Mouse (Mus musculus): ENCODE results near the gene Oaz1. TPM values are rescaled to one million over a fixed set of nuclear protein-coding genes. Genes with fewer than 3 reads are reported as not detected.
A peak's percentile ranks its signal among the peaks of the same experiment; 100 is the strongest.

Oaz1 gene
- polyA plus RNA-seq, 2 experiments, result 882 to 1,813 TPM

- peaks cover 29% of the 10 kb centered on the region for H3K27me3 ChIP-seq (ENCODE audit: control insufficient read depth, insufficient read depth, low read length)
- H3K4me1 ChIP-seq (ENCODE audit: control insufficient read depth, insufficient read depth, low read length), result peaks cover 34% of the 10 kb centered on the region
Measured at GRCm38 (mm10) chr10:80808099-80808984, 18.1 kb upstream of the Oaz1 start.

GRCm38 (mm10) chr10:80808985-80809632, 17.3 kb upstream of the Oaz1 start:
- no peak overlapping the region for H3K27ac ChIP-seq (replicated peaks; ENCODE audit: low read depth, low read length)
- peak overlapping the region; percentile 9 for H3K4me3 ChIP-seq (replicated peaks; ENCODE audit: low read length)
- no peaks in the 10 kb centered on the region for H3K9me3 ChIP-seq (ENCODE audit: control insufficient read depth, low read length)
- H3K4me2 ChIP-seq (replicated peaks; ENCODE audit: low read depth, low read length, severe bottlenecking), result peak overlapping the region; percentile 35
- peaks cover 12% of the 10 kb centered on the region for H3K36me3 ChIP-seq (ENCODE audit: control insufficient read depth, insufficient read depth, low read length)
- H3K27me3 ChIP-seq (ENCODE audit: control insufficient read depth, insufficient read depth, low read length), result peaks cover 29% of the 10 kb centered on the region
- no peak for TF ChIP-seq POLR2A (IDR thresholded peaks at IDR 0.05; ENCODE audit: borderline replicate concordance, extremely low read depth, insufficient read depth, insufficient read length)
- ATAC-seq (ENCODE audit: low FRiP score, low read depth) (no peak), DNase-seq (ENCODE audit: low spot score) (no peak)
- H3K9ac ChIP-seq (ENCODE audit: low read depth, low read length, severe bottlenecking), result no peak overlapping the region
- 8% methylated on average over 18 of the region's 18 CpGs for WGBS
- H3K4me1 ChIP-seq (ENCODE audit: control insufficient read depth, insufficient read depth, low read length), result peaks cover 34% of the 10 kb centered on the region

More at GRCm38 (mm10) chr10:80808099-80808984, 18.1 kb upstream of the Oaz1 start:
- H3K36me3 ChIP-seq (ENCODE audit: control insufficient read depth, insufficient read depth, low read length), result peaks cover 20% of the 10 kb centered on the region
- peak overlapping the region; percentile 35 for H3K4me2 ChIP-seq (replicated peaks; ENCODE audit: low read depth, low read length, severe bottlenecking)
- no peak overlapping the region for H3K9ac ChIP-seq (ENCODE audit: low read depth, low read length, severe bottlenecking)
- DNase-seq (ENCODE audit: low spot score), result no peak
- no peak overlapping the region for H3K27ac ChIP-seq (replicated peaks; ENCODE audit: low read depth, low read length)
- H3K9me3 ChIP-seq (ENCODE audit: control insufficient read depth, low read length), result no peaks in the 10 kb centered on the region
- ATAC-seq (ENCODE audit: low FRiP score, low read depth), result no peak
- H3K4me3 ChIP-seq (replicated peaks; ENCODE audit: low read length), result peak overlapping the region; percentile 9
- WGBS, result 21% methylated on average over 40 of the region's 40 CpGs
- no peak for TF ChIP-seq POLR2A (IDR thresholded peaks at IDR 0.05; ENCODE audit: borderline replicate concordance, extremely low read depth, insufficient read depth, insufficient read length)

- WGBS, result 3% methylated on average over 20 of the region's 20 CpGs
- ATAC-seq (ENCODE audit: low FRiP score, low read depth) (no peak), DNase-seq (ENCODE audit: low spot score) (no peak)
- H3K4me2 ChIP-seq (replicated peaks; ENCODE audit: low read depth, low read length, severe bottlenecking), result peak overlapping the region; percentile 16
- TF ChIP-seq POLR2A (IDR thresholded peaks at IDR 0.05; ENCODE audit: borderline replicate concordance, extremely low read depth, insufficient read depth, insufficient read length), result no peak
- peaks cover 29% of the 10 kb centered on the region for H3K27me3 ChIP-seq (ENCODE audit: control insufficient read depth, insufficient read depth, low read length)
- peaks cover 34% of the 10 kb centered on the region for H3K4me1 ChIP-seq (ENCODE audit: control insufficient read depth, insufficient read depth, low read length)
- peaks cover 2% of the 10 kb centered on the region for H3K36me3 ChIP-seq (ENCODE audit: control insufficient read depth, insufficient read depth, low read length)
- no peak overlapping the region; the same call in 1 of the 2 replicates for H3K4me3 ChIP-seq (replicated peaks; ENCODE audit: low read length)
- no peak overlapping the region for H3K27ac ChIP-seq (replicated peaks; ENCODE audit: low read depth, low read length)
- H3K9ac ChIP-seq (ENCODE audit: low read depth, low read length, severe bottlenecking), result no peak overlapping the region
- H3K9me3 ChIP-seq (ENCODE audit: control insufficient read depth, low read length), result no peaks in the 10 kb centered on the region
Measured at GRCm38 (mm10) chr10:80810084-80810483, 16.4 kb upstream of the Oaz1 start.

GRCm38 (mm10) chr10:80812391-80813041, 13.9 kb upstream of the Oaz1 start:
- peaks cover 29% of the 10 kb centered on the region for H3K27me3 ChIP-seq (ENCODE audit: control insufficient read depth, insufficient read depth, low read length)
- H3K4me1 ChIP-seq (ENCODE audit: control insufficient read depth, insufficient read depth, low read length), result peaks cover 22% of the 10 kb centered on the region
- no peak overlapping the region for H3K27ac ChIP-seq (replicated peaks; ENCODE audit: low read depth, low read length)
- ATAC-seq (ENCODE audit: low FRiP score, low read depth) (no peak), DNase-seq (ENCODE audit: low spot score) (no peak)
- no peak overlapping the region for H3K9ac ChIP-seq (ENCODE audit: low read depth, low read length, severe bottlenecking)
- WGBS, result 42% methylated on average over 5 of the region's 5 CpGs
- H3K36me3 ChIP-seq (ENCODE audit: control insufficient read depth, insufficient read depth, low read length), result no peaks in the 10 kb centered on the region
- H3K4me2 ChIP-seq (replicated peaks; ENCODE audit: low read depth, low read length, severe bottlenecking), result no peak overlapping the region
- no peak for TF ChIP-seq POLR2A (IDR thresholded peaks at IDR 0.05; ENCODE audit: borderline replicate concordance, extremely low read depth, insufficient read depth, insufficient read length)
- no peak overlapping the region for H3K4me3 ChIP-seq (replicated peaks; ENCODE audit: low read length)
- H3K9me3 ChIP-seq (ENCODE audit: control insufficient read depth, low read length), result no peaks in the 10 kb centered on the region

- DNase-seq (ENCODE audit: low spot score) (no peak), ATAC-seq (ENCODE audit: low FRiP score, low read depth) (peak; percentile 32; the same call in 1 of the 2 replicates)
- H3K27ac ChIP-seq (replicated peaks; ENCODE audit: low read depth, low read length), result no peak within 1 kb of the TSS
- no peaks in the 10 kb centered on the region for H3K36me3 ChIP-seq (ENCODE audit: control insufficient read depth, insufficient read depth, low read length)
- no peak within 1 kb of the TSS for H3K4me3 ChIP-seq (replicated peaks; ENCODE audit: low read length)
- H3K4me2 ChIP-seq (replicated peaks; ENCODE audit: low read depth, low read length, severe bottlenecking), result no peak within 1 kb of the TSS
- peaks cover 22% of the 10 kb centered on the region for H3K27me3 ChIP-seq (ENCODE audit: control insufficient read depth, insufficient read depth, low read length)
- 61% methylated on average over 4 of the region's 4 CpGs for WGBS
- no peak within 1 kb of the TSS for H3K9ac ChIP-seq (ENCODE audit: low read depth, low read length, severe bottlenecking)
- H3K4me1 ChIP-seq (ENCODE audit: control insufficient read depth, insufficient read depth, low read length), result peaks cover 15% of the 10 kb centered on the region
- TF ChIP-seq POLR2A (IDR thresholded peaks at IDR 0.05; ENCODE audit: borderline replicate concordance, extremely low read depth, insufficient read depth, insufficient read length), result no peak
- H3K9me3 ChIP-seq (ENCODE audit: control insufficient read depth, low read length), result no peaks in the 10 kb centered on the region
Measured at GRCm38 (mm10) chr10:80813366-80813765, 13.1 kb upstream of the Oaz1 start, which contains the start of gene Jsrp1. Gene Jsrp1, minus strand, starts transcription at chr10:80813498.

Data from limb, embryonic 14.5 days (tissue).